Mouse (Mus musculus) MEL (cell line): ENCODE data around the gene 4930583I09Rik. TPM values are rescaled to one million over a fixed set of nuclear protein-coding genes. Genes with fewer than 3 reads are reported as not detected.

Experiments used
- DNase-seq: peaks from one replicate; pipeline ENCODE4 v3.0.0; 2011; ENCODE audit warnings: low read depth, low spot score
- H3K27ac ChIP-seq: 2 replicates; pipeline ENCODE4 v1.5.1; 2012; ENCODE audit warnings: low read depth, mild to moderate bottlenecking, control low read depth, low read length, moderate library complexity; ENCODE audit not compliant: control insufficient read depth
- H3K27me3 ChIP-seq, 2 experiments: fragments of 150-350 bp in 1 of 2; sonication (generic) in 1 of 2; 2 replicates each; pipeline ENCODE4 v1.6.1; 2012; ENCODE audit warnings: low read length in 2 of 2, mild to moderate bottlenecking in 2 of 2, improper control_type of control experiment in 1 of 2, moderate library complexity in 1 of 2; ENCODE audit not compliant: insufficient read depth in 2 of 2, control insufficient read depth in 1 of 2
- H3K36me3 ChIP-seq, 2 experiments: 2 replicates each; pipeline ENCODE4 v1.6.1; 2012 to 2014; ENCODE audit warnings: low read length in 2 of 2, improper control_type of control experiment in 1 of 2, inconsistent platforms in 1 of 2, mild to moderate bottlenecking in 1 of 2; ENCODE audit not compliant: insufficient read depth in 2 of 2, control insufficient read depth in 1 of 2
- H3K4me1 ChIP-seq, 2 experiments: fragments of 150-350 bp in 1 of 2; sonication (generic) in 1 of 2; 2 replicates each; pipeline ENCODE4 v1.6.1; 2012; ENCODE audit warnings: low read length in 2 of 2, improper control_type of control experiment in 1 of 2, mild to moderate bottlenecking in 1 of 2; ENCODE audit not compliant: insufficient read depth in 2 of 2, control insufficient read depth in 1 of 2
- H3K4me3 ChIP-seq, 2 experiments: fragments of 150-350 bp in 1 of 2; sonication (generic) in 1 of 2; 2 replicates each; pipeline ENCODE4 v1.5.1; 2012; ENCODE audit warnings: low read depth in 2 of 2, low read length in 2 of 2, mild to moderate bottlenecking in 2 of 2, moderate library complexity in 2 of 2, control low read depth in 1 of 2, improper control_type of control experiment in 1 of 2; ENCODE audit not compliant: control insufficient read depth in 1 of 2, insufficient read depth in 1 of 2
- H3K79me2 ChIP-seq: 2 replicates; pipeline ENCODE4 v1.6.1; 2012; ENCODE audit warnings: mild to moderate bottlenecking, low read length, moderate library complexity; ENCODE audit not compliant: control insufficient read depth, poor library complexity, insufficient read depth
- H3K9ac ChIP-seq: 2 replicates; pipeline ENCODE4 v1.6.1; 2012; ENCODE audit warnings: low read depth, mild to moderate bottlenecking, control low read depth, low read length, moderate library complexity; ENCODE audit not compliant: control insufficient read depth, poor library complexity, severe bottlenecking
- H3K9me3 ChIP-seq: fragments of 150-350 bp; sonication (generic); replicated peaks from 2 replicates; pipeline ENCODE4 v1.6.1; 2012; ENCODE audit warnings: mild to moderate bottlenecking, low read length, improper control_type of control experiment, moderate library complexity; ENCODE audit not compliant: insufficient read depth
- BHLHE40 ChIP-seq: IDR thresholded peaks from 2 replicates; pipeline ENCODE4 v1.6.1; 2012; ENCODE audit warnings: low read depth, mild to moderate bottlenecking, inconsistent platforms, low read length, improper control_type of control experiment, borderline replicate concordance
- CHD1 ChIP-seq: IDR thresholded peaks from 2 replicates; pipeline ENCODE4 v1.6.1; 2012; ENCODE audit warnings: low read depth, mild to moderate bottlenecking, inconsistent platforms, low read length, improper control_type of control experiment
- CHD2 ChIP-seq: IDR thresholded peaks from 2 replicates; pipeline ENCODE4 v1.6.1; 2011; ENCODE audit warnings: low read length, improper control_type of control experiment
- CTCF ChIP-seq, 3 experiments: IDR thresholded peaks in 2 of 3; conservative IDR thresholded peaks in 1 of 3; 2 replicates each; pipeline ENCODE4 v1.5.1; 2011 to 2012; ENCODE audit warnings: low read length in 3 of 3, low read depth in 2 of 3, mild to moderate bottlenecking in 2 of 3, improper control_type of control experiment in 1 of 3, inconsistent platforms in 1 of 3, mixed read lengths in 1 of 3, moderate library complexity in 1 of 3; ENCODE audit not compliant: control insufficient read depth in 1 of 3, insufficient read depth in 1 of 3, poor library complexity in 1 of 3, severe bottlenecking in 1 of 3
- E2F4 ChIP-seq: IDR thresholded peaks from 2 replicates; pipeline ENCODE4 v1.6.1; 2011; ENCODE audit warnings: low read depth, low read length, improper control_type of control experiment, borderline replicate concordance
- ELF1 ChIP-seq: IDR thresholded peaks from 2 replicates; pipeline ENCODE4 v1.6.1; 2014; ENCODE audit warnings: low read depth, mild to moderate bottlenecking, inconsistent platforms, low read length, improper control_type of control experiment, moderate library complexity
- HCFC1 ChIP-seq: IDR thresholded peaks from 2 replicates; pipeline ENCODE4 v1.6.1; 2012; ENCODE audit warnings: low read depth, mild to moderate bottlenecking, inconsistent platforms, low read length, improper control_type of control experiment, moderate library complexity
- KAT2A ChIP-seq: conservative IDR thresholded peaks from 2 replicates; pipeline ENCODE4 v1.6.1; 2012; ENCODE audit warnings: low read depth, low read length, improper control_type of control experiment, inconsistent platforms
- MAFK ChIP-seq: IDR thresholded peaks from 2 replicates; pipeline ENCODE4 v1.6.1; 2011; ENCODE audit warnings: low read depth, mild to moderate bottlenecking, low read length, improper control_type of control experiment, borderline replicate concordance
- MXI1 ChIP-seq: IDR thresholded peaks from 2 replicates; pipeline ENCODE4 v1.6.1; 2011; ENCODE audit warnings: mild to moderate bottlenecking, low read depth, low read length, improper control_type of control experiment
- MYB ChIP-seq: IDR thresholded peaks from 2 replicates; pipeline ENCODE4 v1.6.1; 2011; ENCODE audit warnings: mild to moderate bottlenecking, low read depth, low read length, improper control_type of control experiment
- NELFE ChIP-seq: IDR thresholded peaks from 2 replicates; pipeline ENCODE4 v1.6.1; 2011; ENCODE audit warnings: low read depth, low read length, improper control_type of control experiment
- SIN3A ChIP-seq: IDR thresholded peaks from 2 replicates; pipeline ENCODE4 v1.6.1; 2012; ENCODE audit warnings: low read length, improper control_type of control experiment, inconsistent platforms
- TAL1 ChIP-seq: IDR thresholded peaks from 2 replicates; pipeline ENCODE4 v1.6.1; 2012; ENCODE audit warnings: mild to moderate bottlenecking, inconsistent platforms, low read length, moderate library complexity, mixed read lengths
- TCF12 ChIP-seq: IDR thresholded peaks from 2 replicates; pipeline ENCODE4 v1.6.1; 2014; ENCODE audit warnings: low read depth, mild to moderate bottlenecking, inconsistent platforms, low read length, improper control_type of control experiment, moderate library complexity
- UBTF ChIP-seq: IDR thresholded peaks from 2 replicates; pipeline ENCODE4 v1.6.1; 2012; ENCODE audit warnings: low read depth, mild to moderate bottlenecking, inconsistent platforms, low read length, improper control_type of control experiment, moderate library complexity, borderline replicate concordance; ENCODE audit not compliant: insufficient read depth
- USF2 ChIP-seq, 2 experiments: IDR thresholded peaks; 2 replicates each; pipeline ENCODE4 v1.6.1; 2011 to 2012; ENCODE audit warnings: improper control_type of control experiment in 2 of 2, low read length in 2 of 2, borderline replicate concordance in 1 of 2, inconsistent platforms in 1 of 2, low read depth in 1 of 2, mild to moderate bottlenecking in 1 of 2; ENCODE audit not compliant: insufficient read depth in 1 of 2
- ZNF384 ChIP-seq: IDR thresholded peaks from 2 replicates; pipeline ENCODE4 v1.6.1; 2012; ENCODE audit warnings: low read depth, mild to moderate bottlenecking, inconsistent platforms, low read length, improper control_type of control experiment
- polyA plus RNA-seq, 2 experiments: library from polyadenylated mRNA; stranded (reverse) in 1 of 2; unstranded in 1 of 2; fragments of >175 nt in 1 of 2; fragments of >200 nt in 1 of 2; gene quantifications; 2 replicates each; pipeline versions ENCODE4 v1.2.1 to v1.2.4; 2012; ENCODE audit warnings: low replicate concordance in 2 of 2, low read depth in 1 of 2; ENCODE audit not compliant: insufficient read length in 2 of 2, insufficient read depth in 1 of 2, missing spikeins in 1 of 2
- total RNA-seq: library from RNA; depleted of rRNA; stranded (reverse); fragments of 300-350 nt; gene quantifications from 2 replicates; pipeline ENCODE4 v1.2.3, GENCODE M21; 2012

The 4930583I09Rik gene
- total and polyA plus RNA-seq, 3 experiments, result not detected

DNA sequence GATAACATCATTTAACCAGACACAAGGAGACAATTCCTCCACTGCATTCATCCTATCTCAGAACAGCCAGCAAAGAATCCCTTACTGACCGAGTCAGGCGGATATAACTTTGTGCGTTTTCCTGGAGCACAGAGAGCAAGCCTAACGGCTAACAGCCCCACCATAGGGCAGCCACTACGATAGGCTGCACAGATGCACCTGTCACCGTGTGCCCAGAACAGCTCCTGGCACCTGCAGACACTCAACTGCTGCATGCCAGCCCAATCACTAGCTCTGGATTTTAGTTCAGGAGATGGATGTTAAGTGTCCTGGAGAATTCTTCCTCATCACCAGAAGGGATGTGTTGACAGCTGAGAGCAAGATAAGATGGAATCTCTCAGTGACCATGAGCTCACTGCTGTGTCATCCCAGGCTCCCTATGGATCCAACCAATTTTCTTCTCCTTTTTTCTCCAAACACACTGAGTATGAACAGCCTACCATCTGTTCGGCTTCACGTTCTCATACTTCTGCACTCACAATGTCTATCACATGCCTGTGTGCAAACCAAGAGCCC lies 29.8 kb downstream of the 4930583I09Rik start:
- H3K9ac ChIP-seq, result no peak overlapping the region
- no peaks in the 10 kb centered on the region for H3K36me3 ChIP-seq
- H3K79me2 ChIP-seq, result no peaks in the 10 kb centered on the region
- H3K9me3 ChIP-seq, result no peaks in the 10 kb centered on the region
- H3K27me3 ChIP-seq, result no peaks in the 10 kb centered on the region
- no peaks in the 10 kb centered on the region for H3K4me1 ChIP-seq
- DNase-seq, result no peak
- H3K27ac ChIP-seq, result no peak overlapping the region
- TF ChIP-seq CHD2 (no peak), TAL1 (no peak), UBTF (no peak)
- no peak overlapping the region for H3K4me3 ChIP-seq

DNA sequence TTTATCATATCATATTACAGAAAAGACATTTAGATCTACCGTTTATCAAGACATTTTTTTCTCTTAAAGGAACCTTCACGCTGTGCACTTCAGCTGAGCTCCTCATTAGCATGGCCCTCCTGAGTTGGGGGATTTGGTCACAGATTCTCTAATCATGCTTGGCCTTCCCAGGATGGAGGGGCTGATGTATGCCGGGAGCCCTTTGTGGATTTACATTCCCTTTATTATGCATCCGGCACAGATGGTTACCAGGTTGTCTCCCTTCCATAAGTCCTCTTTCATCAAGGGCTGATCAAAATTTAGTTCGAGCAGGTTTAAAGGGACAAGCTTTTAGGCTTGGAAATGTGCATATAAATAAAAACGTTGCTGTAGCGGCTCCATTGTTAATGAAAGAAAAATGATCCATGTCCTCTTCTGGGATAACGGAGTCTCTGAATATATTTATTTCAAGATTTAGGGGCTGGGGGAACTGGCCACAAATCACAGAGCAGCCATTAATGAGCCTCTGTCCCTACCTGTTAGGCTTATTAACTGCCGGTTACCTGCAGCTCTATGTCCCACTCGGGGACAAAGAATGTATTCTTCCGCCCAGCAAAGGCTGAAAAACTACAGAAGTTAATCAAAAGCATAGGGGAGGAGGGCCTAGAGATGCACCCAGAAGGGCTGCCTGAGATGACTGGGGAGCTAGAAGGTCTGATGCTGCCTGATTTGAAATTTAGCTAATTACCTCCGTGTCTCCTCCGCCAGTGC lies 31.3 kb downstream of the 4930583I09Rik start:
- DNase-seq, result no peak
- Histone ChIP-seq H3K9me3 (no peaks in the 10 kb centered on the region), H3K9ac (no peak overlapping the region), H3K27me3 (no peaks in the 10 kb centered on the region), H3K4me3 (no peak overlapping the region), H3K27ac (no peak overlapping the region), H3K79me2 (no peaks in the 10 kb centered on the region), H3K4me1 (no peaks in the 10 kb centered on the region)
- TF ChIP-seq NELFE (no peak), MXI1 (no peak), E2F4 (no peak), TCF12 (no peak), HCFC1 (no peak), CHD1 (no peak), MAFK (no peak), ELF1 (no peak), BHLHE40 (no peak), USF2 (IDR thresholded peaks at IDR 0.05; ENCODE audit: borderline replicate concordance in 1 of 2, insufficient read depth in 1 of 2, low read depth in 1 of 2, low read length in 2 of 2) (no peak), SIN3A (no peak), MYB (no peak), CTCF (IDR thresholded peaks at IDR 0.05 in 2 of 3, conservative IDR thresholded peaks at IDR 0.05 in 1 of 3; ENCODE audit: control insufficient read depth in 1 of 3, insufficient read depth in 1 of 3, low read depth in 2 of 3, low read length in 3 of 3, poor library complexity in 1 of 3, severe bottlenecking in 1 of 3) (no peak), KAT2A (no peak), ZNF384 (no peak)
- TF ChIP-seq, all 39 proteins: peak for 0
- no peaks in the 10 kb centered on the region for H3K36me3 ChIP-seq
